Mouse (Mus musculus): ENCODE results near the gene Tigd4.

DNA sequence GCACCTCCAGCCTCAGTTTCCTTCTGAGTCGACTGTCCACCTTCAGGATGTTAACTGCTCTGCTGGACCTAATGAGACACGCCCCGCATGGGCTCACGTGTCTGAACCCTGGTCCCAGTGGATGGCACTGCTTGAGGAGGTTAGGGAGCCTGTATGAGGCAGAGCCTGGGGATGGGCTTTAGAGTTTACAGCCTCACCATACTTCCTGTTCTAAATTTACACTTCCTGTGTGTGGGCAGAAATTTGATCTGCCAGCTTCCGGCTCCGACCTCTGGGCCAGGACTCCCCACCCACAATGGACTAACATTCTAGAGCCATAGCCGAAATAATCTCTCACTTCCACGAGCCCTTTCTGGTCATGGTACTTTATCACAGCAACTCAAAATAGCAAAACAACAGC is 46.2 kb upstream of the Tigd4 start:
- TF ChIP-seq CTCF (IDR thresholded peaks at IDR 0.05; ENCODE audit: control insufficient read depth, insufficient read depth, insufficient read length) (no peak), MAX (IDR thresholded peaks at IDR 0.05) (no peak), USF1 (IDR thresholded peaks at IDR 0.05; ENCODE audit: low read depth) (no peak)

Data from C2C12 (cell line).